Mouse (Mus musculus) fat pad, adult 2 months (tissue): ENCODE measurements at regions not wholly inside any gene's neighbourhood (a gene's known extent, or its start where the extent isn't known, plus 50 kb on each side); places are given as distances from the start of the nearest gene placed in this dataset.
A peak's percentile ranks its signal among the peaks of the same experiment; 100 is the strongest.

ENCODE experiments used
- DNase-seq: peaks from one replicate; pipeline ENCODE4 v3.0.0-alpha.2; 2011; ENCODE audit warnings: low read depth, low spot score; ENCODE audit errors: extremely low read depth

GRCm38 (mm10) chr1:12318029-12318428 lies 904.1 kb downstream of the A830018L16Rik start:
- DNase-seq: no peak

GRCm38 (mm10) chr1:12334186-12334585 lies 920.3 kb downstream of the A830018L16Rik start:
- no peak for DNase-seq

- no peak for DNase-seq
Observed at GRCm38 (mm10) chr1:12344726-12345438, 931.0 kb downstream of the A830018L16Rik start.

- no peak for DNase-seq
Observed at GRCm38 (mm10) chr1:12345439-12345819, 931.5 kb downstream of the A830018L16Rik start.

GRCm38 (mm10) chr1:12354531-12354930 lies 940.6 kb downstream of the A830018L16Rik start:
- DNase-seq: no peak

- DNase-seq: no peak
Observed at GRCm38 (mm10) chr1:12367872-12368271, 954.0 kb downstream of the A830018L16Rik start.

- DNase-seq: no peak
Observed at GRCm38 (mm10) chr1:12372968-12373367, 959.1 kb downstream of the A830018L16Rik start.

- DNase-seq: no peak
Observed at GRCm38 (mm10) chr1:12398146-12398884, 984.4 kb downstream of the A830018L16Rik start.

- peak; percentile 10 for DNase-seq
Observed at GRCm38 (mm10) chr1:12405391-12406270, 991.7 kb downstream of the A830018L16Rik start.

- no peak for DNase-seq
Observed at GRCm38 (mm10) chr1:12409738-12410523, 996.0 kb downstream of the A830018L16Rik start.

GRCm38 (mm10) chr1:12410524-12410886 lies 996.6 kb downstream of the A830018L16Rik start:
- DNase-seq: no peak

GRCm38 (mm10) chr1:12424510-12424909 lies 1010.6 kb downstream of the A830018L16Rik start:
- DNase-seq: no peak

- DNase-seq: no peak
Observed at GRCm38 (mm10) chr1:12437894-12438293, 1024.0 kb downstream of the A830018L16Rik start.

GRCm38 (mm10) chr1:12466255-12466654 lies 1052.3 kb downstream of the A830018L16Rik start:
- DNase-seq: no peak

- no peak for DNase-seq
Observed at GRCm38 (mm10) chr1:12478983-12479763, 1065.3 kb downstream of the A830018L16Rik start.

GRCm38 (mm10) chr1:12500442-12500841 lies 1086.5 kb downstream of the A830018L16Rik start:
- no peak for DNase-seq

- no peak for DNase-seq
Observed at GRCm38 (mm10) chr1:12507997-12508396, 1094.1 kb downstream of the A830018L16Rik start.

GRCm38 (mm10) chr1:12510129-12510816 lies 1096.4 kb downstream of the A830018L16Rik start:
- DNase-seq: no peak

- no peak for DNase-seq
Observed at GRCm38 (mm10) chr1:12519601-12520000, 1105.7 kb downstream of the A830018L16Rik start.
